Mouse (Mus musculus) CH12.LX (cell line): ENCODE data around the gene Ube2z.

Experiments
- CTCF ChIP-seq, 2 experiments: IDR thresholded peaks in 1 of 2; conservative IDR thresholded peaks in 1 of 2; 2 replicates each; pipeline ENCODE4 v1.5.1; 2011 to 2012; ENCODE audit warnings: low read depth in 2 of 2, low read length in 2 of 2, improper control_type of control experiment in 1 of 2, inconsistent platforms in 1 of 2, mild to moderate bottlenecking in 1 of 2, moderate library complexity in 1 of 2
- EP300 ChIP-seq: IDR thresholded peaks from 2 replicates; pipeline ENCODE4 v1.6.1; 2011; ENCODE audit warnings: low read length, improper control_type of control experiment
- IRF4 ChIP-seq: IDR thresholded peaks from 2 replicates; pipeline ENCODE4 v1.6.1; 2014; ENCODE audit warnings: low read depth, mild to moderate bottlenecking, inconsistent platforms, low read length, improper control_type of control experiment
- KAT2A ChIP-seq: IDR thresholded peaks from 2 replicates; pipeline ENCODE4 v1.6.1; 2012; ENCODE audit warnings: low read length, improper control_type of control experiment, inconsistent platforms; ENCODE audit not compliant: insufficient replicate concordance
- MAFK ChIP-seq: IDR thresholded peaks from 2 replicates; pipeline ENCODE4 v1.6.1; 2011; ENCODE audit warnings: low read length, improper control_type of control experiment; ENCODE audit not compliant: insufficient replicate concordance
- MAX ChIP-seq: IDR thresholded peaks from 2 replicates; pipeline ENCODE4 v1.6.1; 2011; ENCODE audit warnings: low read length, improper control_type of control experiment
- NRF1 ChIP-seq: IDR thresholded peaks from 2 replicates; pipeline ENCODE4 v1.6.1; 2014; ENCODE audit warnings: low read depth, mild to moderate bottlenecking, inconsistent platforms, low read length, improper control_type of control experiment, moderate library complexity
- POLR2A ChIP-seq: IDR thresholded peaks from 2 replicates; pipeline ENCODE4 v1.6.1; 2011; ENCODE audit warnings: low read depth, mild to moderate bottlenecking, improper control_type of control experiment, low read length
- POLR2AphosphoS2 ChIP-seq: IDR thresholded peaks from 2 replicates; pipeline ENCODE4 v1.6.1; 2011; ENCODE audit warnings: low read depth, low read length, improper control_type of control experiment
- SIN3A ChIP-seq: IDR thresholded peaks from 2 replicates; pipeline ENCODE4 v1.6.1; 2012; ENCODE audit warnings: low read length, improper control_type of control experiment, inconsistent platforms
- TBP ChIP-seq: conservative IDR thresholded peaks from 2 replicates; pipeline ENCODE4 v1.6.1; 2011; ENCODE audit warnings: low read depth, low read length, improper control_type of control experiment
- UBTF ChIP-seq: IDR thresholded peaks from 2 replicates; pipeline ENCODE4 v1.6.1; 2012; ENCODE audit warnings: low read depth, mild to moderate bottlenecking, inconsistent platforms, low read length, improper control_type of control experiment, moderate library complexity

DNA sequence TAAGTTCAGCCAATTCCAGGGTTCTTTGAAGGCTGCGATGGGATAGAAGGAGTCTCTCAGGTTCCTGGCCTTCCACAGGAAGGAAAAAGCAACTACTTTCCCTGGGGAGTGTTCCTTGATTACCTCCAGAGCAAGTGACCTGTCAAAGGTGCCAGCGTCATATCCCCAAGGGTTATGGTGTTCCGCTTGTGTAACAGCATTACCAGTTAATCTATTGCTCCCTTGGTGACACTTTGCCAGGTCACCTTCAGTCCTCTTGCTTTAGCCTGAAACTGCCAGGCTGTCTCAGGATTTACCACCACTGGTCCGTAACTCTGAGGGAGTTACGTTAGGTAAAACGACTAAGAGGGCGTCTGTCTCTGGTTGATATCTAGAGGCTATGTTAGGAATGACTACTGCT, 5.2 kb upstream of the Ube2z start:
- TF ChIP-seq MAX: no peak
- no peak for TF ChIP-seq TBP
- TF ChIP-seq POLR2A: no peak
- TF ChIP-seq CTCF (conservative IDR thresholded peaks at IDR 0.05 in 1 of 2, IDR thresholded peaks at IDR 0.05 in 1 of 2; ENCODE audit: low read depth in 2 of 2, low read length in 2 of 2): no peak
- TF ChIP-seq NRF1: no peak
- no peak for TF ChIP-seq EP300
- no peak for TF ChIP-seq MAFK
- TF ChIP-seq POLR2AphosphoS2: no peak
- no peak for TF ChIP-seq IRF4
- TF ChIP-seq SIN3A: no peak
- TF ChIP-seq UBTF: no peak
- no peak for TF ChIP-seq KAT2A
